Mouse (Mus musculus) lung, postnatal 0 days (tissue): ENCODE data around the gene Cmtm5. TPM values are rescaled to one million over a fixed set of nuclear protein-coding genes. Genes with fewer than 3 reads are reported as not detected.

Experiments used
- ATAC-seq: fragments of 200-750 bp; cut with Nextera tagmentation; 2 replicates; pipeline ENCODE4 v1.8.0; 2017; ENCODE audit warnings: moderate library complexity
- DNase-seq: peaks from one replicate; pipeline ENCODE4 v3.0.0-alpha.2; 2016; ENCODE audit warnings: low spot score
- H3K27ac ChIP-seq: fragments of 300-500 bp; sonication (generic); 2 replicates; pipeline ENCODE4 v1.5.1; 2014; ENCODE audit warnings: antibody characterized with exemption, mild to moderate bottlenecking, low read length, mixed read lengths
- H3K27me3 ChIP-seq: fragments of 300-500 bp; sonication (generic); replicated peaks from 2 replicates; pipeline ENCODE4 v1.6.1; 2014; ENCODE audit warnings: low read length, mixed read lengths; ENCODE audit not compliant: insufficient read depth
- H3K36me3 ChIP-seq: fragments of 300-500 bp; sonication (generic); 2 replicates; pipeline ENCODE4 v1.6.1; 2014; ENCODE audit warnings: low read length, mixed read lengths; ENCODE audit not compliant: insufficient read depth
- H3K4me1 ChIP-seq: fragments of 300-500 bp; sonication (generic); 2 replicates; pipeline ENCODE4 v1.6.1; 2014; ENCODE audit warnings: antibody characterized with exemption, low read depth, low read length, mixed read lengths; ENCODE audit not compliant: insufficient read depth
- H3K4me2 ChIP-seq: fragments of 300-500 bp; sonication (generic); replicated peaks from 2 replicates; pipeline ENCODE4 v1.6.1; 2014; ENCODE audit warnings: low read depth, mild to moderate bottlenecking, low read length, moderate library complexity, mixed read lengths
- H3K4me3 ChIP-seq: fragments of 300-500 bp; sonication (generic); 2 replicates; pipeline ENCODE4 v1.5.1; 2014; ENCODE audit warnings: low read depth, low read length
- H3K9ac ChIP-seq: fragments of 300-500 bp; sonication (generic); replicated peaks from 2 replicates; pipeline ENCODE4 v1.6.1; 2014; ENCODE audit warnings: low read depth, mild to moderate bottlenecking
- H3K9me3 ChIP-seq: fragments of 300-500 bp; sonication (generic); 2 replicates; pipeline ENCODE4 v1.6.1; 2016; ENCODE audit warnings: low read length, mixed read lengths
- CTCF ChIP-seq: IDR thresholded peaks from 2 replicates; pipeline ENCODE4 v1.5.1; 2016; ENCODE audit warnings: antibody characterized with exemption, mild to moderate bottlenecking
- EP300 ChIP-seq: IDR thresholded peaks from 2 replicates; pipeline ENCODE4 v1.6.1; 2016; ENCODE audit warnings: antibody characterized with exemption, mild to moderate bottlenecking, control low read depth
- WGBS: fragments of 180-500 bp; shearing (Covaris S2); extraction: QIAGEN DNeasy Blood & Tissue Kit; methylation state at CpG from one replicate; pipeline ENCODE4 v1.1.7; 2014; 5-methylcytosine and 5-hydroxymethylcytosine counted together
- polyA plus RNA-seq: library from polyadenylated mRNA; unstranded; fragments of >200 nt; fragmentation: Nextera tagmentation; extraction: Ambion mirVana; gene quantifications from 2 replicates; pipeline ENCODE4 v1.2.1, GENCODE M21; 2015

The Cmtm5 gene
- 0.21 and 0.40 TPM in 2 replicates for polyA plus RNA-seq

- WGBS, result 30% methylated on average over 8 of the region's 8 CpGs
- H3K4me3 ChIP-seq, result no peak within 1 kb of the TSS
- no peaks in the 10 kb centered on the region for H3K9me3 ChIP-seq
- ATAC-seq (no peak), DNase-seq (no peak)
- no peaks in the 10 kb centered on the region for H3K27me3 ChIP-seq
- no peaks in the 10 kb centered on the region for H3K36me3 ChIP-seq
- no peaks in the 10 kb centered on the region for H3K4me1 ChIP-seq
- no peak within 1 kb of the TSS for H3K9ac ChIP-seq
- 0 out of 2 replicates have a peak, but pooled peaks have one; percentile 12 for TF ChIP-seq CTCF
- TF ChIP-seq EP300, result no peak
- no peak within 1 kb of the TSS for H3K27ac ChIP-seq
- no peak within 1 kb of the TSS for H3K4me2 ChIP-seq
Observed at GRCm38 (mm10) chr14:54935904-54936830, at the start of gene Cmtm5. Gene Cmtm5 (plus strand): TSS chr14:54936261.

- H3K4me2 ChIP-seq, result peak within 1 kb of the TSS; percentile 48
- peak within 1 kb of the TSS; percentile 19 for H3K9ac ChIP-seq
- ATAC-seq (no peak), DNase-seq (no peak)
- H3K9me3 ChIP-seq, result no peaks in the 10 kb centered on the region
- H3K27ac ChIP-seq, result peak within 1 kb of the TSS; percentile 69
- WGBS, result 93% methylated on average over 3 of the region's 3 CpGs
- peaks cover 8% of the 10 kb centered on the region; the same call in 1 of the 2 replicates for H3K4me1 ChIP-seq
- 0 out of 2 replicates have a peak, but pooled peaks cover 4% of the 10 kb centered on the region for H3K36me3 ChIP-seq
- peak within 1 kb of the TSS; percentile 99 for H3K4me3 ChIP-seq
- TF ChIP-seq CTCF (no peak), EP300 (no peak)
- no peaks in the 10 kb centered on the region for H3K27me3 ChIP-seq
Observed at GRCm38 (mm10) chr14:54892200-54892599, 43.9 kb upstream of the Cmtm5 start, which contains the start of gene Pabpn1. Gene Pabpn1 (plus strand): TSS chr14:54892500.

DNA sequence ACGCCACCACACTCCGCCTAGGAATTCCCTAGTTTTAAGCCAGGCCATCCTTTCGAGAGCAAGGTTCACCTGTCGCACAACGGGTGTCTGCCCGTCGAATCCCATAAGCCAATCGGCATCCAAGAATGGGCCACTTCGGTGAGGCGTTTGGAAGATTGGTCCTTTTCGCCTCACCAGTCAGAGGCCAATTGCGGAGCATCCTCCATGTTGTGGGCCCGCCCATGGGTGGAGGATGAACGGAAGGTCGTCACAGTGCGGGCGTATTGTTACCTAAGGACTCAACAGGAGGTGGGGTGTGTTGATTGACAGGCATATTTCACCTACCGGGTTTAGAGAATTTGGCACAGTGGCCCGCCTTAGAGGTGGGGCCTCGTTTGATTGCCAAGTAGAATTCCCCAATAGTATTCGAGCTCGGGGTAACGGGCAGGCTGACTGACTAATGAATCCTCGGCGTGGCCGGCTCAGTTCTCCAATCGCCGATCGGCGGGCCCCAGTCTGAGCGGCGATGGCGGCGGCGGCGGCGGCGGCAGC is 42.3 kb upstream of the Cmtm5 start:
- DNase-seq, result peak; percentile 99
- H3K27ac ChIP-seq, result peak overlapping the region; percentile 92
- H3K36me3 ChIP-seq, result 0 out of 2 replicates have a peak, but pooled peaks cover 5% of the 10 kb centered on the region
- peak; percentile 99 for ATAC-seq
- peak overlapping the region; percentile 96 for H3K9ac ChIP-seq
- H3K4me3 ChIP-seq, result peak overlapping the region; percentile 99
- 0 out of 2 replicates have a peak, but pooled peaks have one; percentile 16 for TF ChIP-seq CTCF
- TF ChIP-seq EP300, result peak; percentile 39
- H3K4me1 ChIP-seq, result peaks cover 8% of the 10 kb centered on the region; the same call in 1 of the 2 replicates
- WGBS, result under 1% methylated on average over 32 of the region's 38 CpGs
- no peaks in the 10 kb centered on the region for H3K27me3 ChIP-seq
- H3K4me2 ChIP-seq, result peak overlapping the region; percentile 79
- H3K9me3 ChIP-seq, result no peaks in the 10 kb centered on the region

- Histone ChIP-seq H3K9me3 (no peaks in the 10 kb centered on the region), H3K4me2 (peak overlapping the region; percentile 79), H3K4me1 (peaks cover 8% of the 10 kb centered on the region; the same call in 1 of the 2 replicates), H3K36me3 (0 out of 2 replicates have a peak, but pooled peaks cover 5% of the 10 kb centered on the region), H3K27me3 (no peaks in the 10 kb centered on the region), H3K27ac (peak overlapping the region; percentile 92), H3K4me3 (peak overlapping the region; percentile 99), H3K9ac (peak overlapping the region; percentile 96)
- TF ChIP-seq EP300 (no peak), CTCF (no peak)
- DNase-seq (peak; percentile 77), ATAC-seq (peak; percentile 56)
- WGBS, result 1% methylated on average over 45 of the region's 54 CpGs
Observed at GRCm38 (mm10) chr14:54894296-54895151, 41.5 kb upstream of the Cmtm5 start.

DNA sequence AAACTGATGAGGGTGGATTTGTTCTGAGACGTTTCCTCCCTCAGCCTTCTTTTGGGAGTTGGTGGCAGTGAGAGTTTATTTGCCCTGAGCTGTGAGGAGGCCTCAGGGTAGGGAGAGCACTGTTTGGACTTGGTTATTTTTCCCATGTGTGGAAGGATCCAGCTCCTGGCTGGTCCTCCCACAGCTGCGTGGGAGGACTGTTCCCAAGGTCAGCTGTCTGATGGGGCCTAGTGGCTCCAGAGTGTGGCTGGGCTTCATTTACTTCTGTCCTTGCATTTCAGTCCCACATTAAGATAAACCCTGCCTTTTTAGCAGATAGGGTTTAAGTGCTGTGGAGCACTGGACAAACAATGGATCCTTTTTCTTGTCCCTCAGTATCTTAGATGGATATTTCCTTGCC is 38.6 kb upstream of the Cmtm5 start:
- no peak overlapping the region for H3K4me3 ChIP-seq
- no peak for TF ChIP-seq EP300
- no peak for TF ChIP-seq CTCF
- H3K4me2 ChIP-seq, result no peak overlapping the region
- no peaks in the 10 kb centered on the region for H3K9me3 ChIP-seq
- 45% methylated on average over 2 of the region's 2 CpGs for WGBS
- ATAC-seq (no peak), DNase-seq (no peak)
- peaks cover 8% of the 10 kb centered on the region; the same call in 1 of the 2 replicates for H3K4me1 ChIP-seq
- H3K27ac ChIP-seq, result no peak overlapping the region
- no peak overlapping the region for H3K9ac ChIP-seq
- H3K36me3 ChIP-seq, result 0 out of 2 replicates have a peak, but pooled peaks cover 5% of the 10 kb centered on the region
- H3K27me3 ChIP-seq, result no peaks in the 10 kb centered on the region
